Mouse (Mus musculus) spleen, adult 2 months (tissue): ENCODE data around the gene Adck1. TPM values are rescaled to one million over a fixed set of nuclear protein-coding genes. Genes with fewer than 3 reads are reported as not detected.

Experiments
- DNase-seq, 2 experiments: peaks; one replicate each; pipeline versions ENCODE4 v3.0.0 to v3.0.0-alpha.2; 2012 to 2021; ENCODE audit warnings: low spot score in 2 of 2, low read depth in 1 of 2
- H3K27ac ChIP-seq: fragments of 200-500 bp; 2 replicates; pipeline ENCODE4 v1.5.1; 2012; ENCODE audit warnings: low read length, inconsistent platforms; ENCODE audit not compliant: insufficient read depth
- H3K27me3 ChIP-seq: fragments of 200-500 bp; 2 replicates; pipeline ENCODE4 v1.6.1; 2012; ENCODE audit warnings: mild to moderate bottlenecking, moderate library complexity, low read length, inconsistent platforms; ENCODE audit not compliant: control insufficient read depth, insufficient read depth
- H3K36me3 ChIP-seq: fragments of 200-500 bp; 2 replicates; pipeline ENCODE4 v1.6.1; 2012; ENCODE audit warnings: mild to moderate bottlenecking, low read length, inconsistent platforms; ENCODE audit not compliant: control insufficient read depth, insufficient read depth
- H3K4me1 ChIP-seq: fragments of 200-500 bp; 2 replicates; pipeline ENCODE4 v1.6.1; 2011; ENCODE audit warnings: inconsistent platforms; ENCODE audit not compliant: control insufficient read depth, insufficient read depth, insufficient read length
- H3K4me3 ChIP-seq: fragments of 200-500 bp; 2 replicates; pipeline ENCODE4 v1.5.1; 2011; ENCODE audit warnings: mild to moderate bottlenecking, inconsistent platforms; ENCODE audit not compliant: insufficient read depth, insufficient read length; ENCODE audit errors: extremely low read depth
- CTCF ChIP-seq: fragments of 200-500 bp; IDR thresholded peaks from 2 replicates; pipeline ENCODE4 v1.5.1; 2011; ENCODE audit warnings: mild to moderate bottlenecking, inconsistent platforms; ENCODE audit not compliant: insufficient read depth, insufficient read length, insufficient replicate concordance; ENCODE audit errors: extremely low read depth
- POLR2A ChIP-seq: fragments of 200-500 bp; IDR thresholded peaks from 2 replicates; pipeline ENCODE4 v1.6.1; 2011; ENCODE audit warnings: low read depth, low read length, inconsistent platforms
- WGBS: fragments of 180-500 bp; shearing (Covaris S2); methylation state at CpG from one replicate; pipeline ENCODE4 v1.1.7; 2018; 5-methylcytosine and 5-hydroxymethylcytosine counted together
- polyA plus RNA-seq: library from polyadenylated mRNA; depleted of rRNA; stranded (reverse); fragments of >200 nt; gene quantifications from 2 replicates; pipeline ENCODE4 v1.2.3, GENCODE M21; 2012

Gene Adck1
- polyA plus RNA-seq, 1 experiment, result 15.6 TPM

GRCm38 (mm10) chr12:88441922-88442809 is 81.8 kb downstream of the Adck1 start:
- Histone ChIP-seq H3K4me1 (peaks cover 2% of the 10 kb centered on the region; the same call in 1 of the 2 replicates), H3K4me3 (no peak overlapping the region), H3K27ac (no peak overlapping the region), H3K36me3 (peaks cover 5% of the 10 kb centered on the region), H3K27me3 (no peaks in the 10 kb centered on the region)
- no peak for DNase-seq
- WGBS, result 88% methylated on average over 14 of the region's 14 CpGs
- TF ChIP-seq POLR2A (no peak), CTCF (no peak)

GRCm38 (mm10) chr12:88444040-88444439 is 83.7 kb downstream of the Adck1 start:
- no peak for DNase-seq
- WGBS, result 88% methylated on average over 5 of the region's 5 CpGs
- peaks cover 6% of the 10 kb centered on the region for H3K36me3 ChIP-seq

GRCm38 (mm10) chr12:88445471-88445870 is 85.1 kb downstream of the Adck1 start:
- no peak overlapping the region for H3K27ac ChIP-seq
- peaks cover 11% of the 10 kb centered on the region for H3K36me3 ChIP-seq
- no peak overlapping the region for H3K4me3 ChIP-seq
- H3K27me3 ChIP-seq, result no peaks in the 10 kb centered on the region
- no peak for TF ChIP-seq CTCF
- no peak for TF ChIP-seq POLR2A
- WGBS, result 80% methylated on average over 3 of the region's 3 CpGs
- no peaks in the 10 kb centered on the region for H3K4me1 ChIP-seq
- DNase-seq, result no peak

More at GRCm38 (mm10) chr12:88444040-88444439, 83.7 kb downstream of the Adck1 start:
- no peaks in the 10 kb centered on the region for H3K27me3 ChIP-seq
- H3K4me3 ChIP-seq, result no peak overlapping the region
- H3K4me1 ChIP-seq, result no peaks in the 10 kb centered on the region
- no peak overlapping the region for H3K27ac ChIP-seq
- TF ChIP-seq CTCF (no peak), POLR2A (no peak)

GRCm38 (mm10) chr12:88450658-88451563 is 90.6 kb downstream of the Adck1 start:
- no peak for TF ChIP-seq POLR2A
- no peak for TF ChIP-seq CTCF
- 86% methylated on average over 4 of the region's 4 CpGs for WGBS
- H3K36me3 ChIP-seq, result peaks cover 10% of the 10 kb centered on the region
- no peaks in the 10 kb centered on the region for H3K4me1 ChIP-seq
- no peak overlapping the region for H3K4me3 ChIP-seq
- no peaks in the 10 kb centered on the region for H3K27me3 ChIP-seq
- H3K27ac ChIP-seq, result no peak overlapping the region
- no peak for DNase-seq

GRCm38 (mm10) chr12:88454701-88455410 is 94.5 kb downstream of the Adck1 start:
- Histone ChIP-seq H3K36me3 (peaks cover 6% of the 10 kb centered on the region), H3K4me3 (no peak overlapping the region), H3K27me3 (no peaks in the 10 kb centered on the region), H3K27ac (no peak overlapping the region), H3K4me1 (no peaks in the 10 kb centered on the region)
- TF ChIP-seq POLR2A (no peak), CTCF (no peak)
- no peak for DNase-seq
- 85% methylated on average over 12 of the region's 12 CpGs for WGBS

GRCm38 (mm10) chr12:88457021-88457420 is 96.7 kb downstream of the Adck1 start:
- DNase-seq, result no peak
- no peak for TF ChIP-seq POLR2A
- TF ChIP-seq CTCF, result no peak
- 96% methylated on average over 1 of the region's 1 CpGs for WGBS
- H3K27me3 ChIP-seq, result no peaks in the 10 kb centered on the region
- H3K4me1 ChIP-seq, result no peaks in the 10 kb centered on the region
- H3K36me3 ChIP-seq, result peaks cover 2% of the 10 kb centered on the region; the same call in 1 of the 2 replicates
- H3K4me3 ChIP-seq, result no peak overlapping the region
- no peak overlapping the region for H3K27ac ChIP-seq
